Mouse (Mus musculus): ENCODE measurements around the gene Reck.

GRCm38 (mm10) chr4:43980846-43981245, 105.5 kb downstream of the Reck start:
- TF ChIP-seq CTCF (IDR thresholded peaks at IDR 0.05; ENCODE audit: borderline replicate concordance, insufficient read depth, low read length) (no peak), POLR2A (IDR thresholded peaks at IDR 0.05; ENCODE audit: low read depth, low read length) (no peak)
